Mouse (Mus musculus) bone marrow macrophage, adult 2 months (primary cell): ENCODE results near the gene Txlna.

Source experiments
- CTCF ChIP-seq: IDR thresholded peaks from 2 replicates; pipeline ENCODE4 v1.5.1; 2012; ENCODE audit warnings: low read depth, mild to moderate bottlenecking, low read length, moderate library complexity
- POLR2A ChIP-seq: IDR thresholded peaks from 2 replicates; pipeline ENCODE4 v1.6.1; 2012; ENCODE audit warnings: mild to moderate bottlenecking, low read depth, low read length, borderline replicate concordance

DNA sequence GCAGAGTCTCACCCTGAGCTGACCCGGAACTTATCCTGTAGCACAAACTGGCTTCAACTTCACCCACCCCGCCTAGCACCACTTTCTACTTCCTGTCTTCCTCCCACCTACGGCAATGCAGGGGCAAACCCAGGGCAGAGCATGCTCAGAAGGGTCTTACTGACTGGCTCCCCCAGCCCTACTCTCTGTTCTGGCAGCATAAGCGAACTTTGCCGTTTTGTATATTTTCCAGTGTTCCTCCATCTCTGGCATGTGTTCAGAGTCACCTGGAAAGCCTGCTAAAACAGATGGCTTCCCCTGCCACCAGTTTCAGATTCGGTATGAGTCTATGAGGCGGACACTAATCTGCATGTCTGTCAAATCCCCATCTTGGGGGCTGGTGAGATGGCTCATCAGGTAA, 60.5 kb downstream of the Txlna start:
- no peak for TF ChIP-seq CTCF
- no peak for TF ChIP-seq POLR2A
